Mouse (Mus musculus) midbrain, embryonic 16.5 days (tissue): ENCODE data around the gene Ulk4. TPM values are rescaled to one million over a fixed set of nuclear protein-coding genes. Genes with fewer than 3 reads are reported as not detected.

ENCODE experiments used
- ATAC-seq: fragments of 200-750 bp; cut with Nextera tagmentation; 2 replicates; pipeline ENCODE4 v1.8.0; 2017; ENCODE audit warnings: moderate TSS enrichment
- H3K27ac ChIP-seq: fragments of 300-500 bp; sonication (generic); 2 replicates; pipeline ENCODE4 v1.5.1; 2014; ENCODE audit warnings: mild to moderate bottlenecking, low read length, mixed read lengths
- H3K27me3 ChIP-seq: fragments of 300-500 bp; sonication (generic); 2 replicates; pipeline ENCODE4 v1.6.1; 2014; ENCODE audit warnings: low read depth, low read length, mixed read lengths; ENCODE audit not compliant: control insufficient read depth, insufficient read depth
- H3K36me3 ChIP-seq: fragments of 300-500 bp; sonication (generic); 2 replicates; pipeline ENCODE4 v1.6.1; 2014; ENCODE audit warnings: mild to moderate bottlenecking, low read length, moderate library complexity, mixed read lengths; ENCODE audit not compliant: control insufficient read depth, insufficient read depth
- H3K4me1 ChIP-seq: fragments of 300-500 bp; sonication (generic); 2 replicates; pipeline ENCODE4 v1.6.1; 2014; ENCODE audit warnings: mild to moderate bottlenecking, low read length, mixed read lengths; ENCODE audit not compliant: control insufficient read depth, insufficient read depth
- H3K4me2 ChIP-seq: fragments of 300-500 bp; sonication (generic); 2 replicates; pipeline ENCODE4 v1.6.1; 2014; ENCODE audit warnings: mild to moderate bottlenecking, low read length, mixed read lengths
- H3K4me3 ChIP-seq: fragments of 300-500 bp; sonication (generic); 2 replicates; pipeline ENCODE4 v1.5.1; 2014; ENCODE audit warnings: low read depth, mild to moderate bottlenecking, low read length, moderate library complexity, mixed read lengths
- H3K9ac ChIP-seq: fragments of 300-500 bp; sonication (generic); 2 replicates; pipeline ENCODE4 v1.6.1; 2014; ENCODE audit warnings: low read depth, low read length, mixed read lengths
- H3K9me3 ChIP-seq: fragments of 300-500 bp; sonication (generic); replicated peaks from 2 replicates; pipeline ENCODE4 v1.6.1; 2014; ENCODE audit warnings: mild to moderate bottlenecking, low read length, mixed read lengths; ENCODE audit not compliant: control insufficient read depth, poor library complexity, severe bottlenecking
- WGBS: fragments of 180-500 bp; shearing (Covaris S2); extraction: QIAGEN DNeasy Blood & Tissue Kit; methylation state at CpG from one replicate; pipeline ENCODE4 v1.1.7; 2014; 5-methylcytosine and 5-hydroxymethylcytosine counted together
- polyA plus RNA-seq: library from polyadenylated mRNA; unstranded; fragments of >200 nt; fragmentation: Nextera tagmentation; extraction: Ambion mirVana; gene quantifications from 2 replicates; pipeline ENCODE4 v1.2.1, GENCODE M21; 2015

Gene Ulk4
- polyA plus RNA-seq, 1 experiment from 2014 or later = 112 TPM

GRCm38 (mm10) chr9:120993004-120993403 is 284.0 kb downstream of the Ulk4 start:
- WGBS = 15% methylated on average over 10 of the region's 10 CpGs
- H3K4me3 ChIP-seq = no peak overlapping the region
- 0 out of 2 replicates have a peak overlapping the region, but pooled peaks have one; percentile 7 for H3K27ac ChIP-seq
- no peaks in the 10 kb centered on the region for H3K27me3 ChIP-seq
- no peaks in the 10 kb centered on the region for H3K9me3 ChIP-seq
- no peak overlapping the region for H3K4me2 ChIP-seq
- peaks cover 35% of the 10 kb centered on the region for H3K4me1 ChIP-seq
- peak; percentile 34; the same call in 1 of the 2 replicates for ATAC-seq
- H3K36me3 ChIP-seq = no peaks in the 10 kb centered on the region
- no peak overlapping the region for H3K9ac ChIP-seq

- no peaks in the 10 kb centered on the region for H3K27me3 ChIP-seq
- no peaks in the 10 kb centered on the region for H3K36me3 ChIP-seq
- ATAC-seq = no peak
- peaks cover 38% of the 10 kb centered on the region for H3K4me1 ChIP-seq
- no peak overlapping the region for H3K4me3 ChIP-seq
- no peak overlapping the region for H3K4me2 ChIP-seq
- no peak overlapping the region for H3K9ac ChIP-seq
- no peak overlapping the region for H3K27ac ChIP-seq
- WGBS = 66% methylated on average over 2 of the region's 2 CpGs
- H3K9me3 ChIP-seq = no peaks in the 10 kb centered on the region
Measured at GRCm38 (mm10) chr9:120991801-120992200, 285.2 kb downstream of the Ulk4 start.

- 36% methylated on average over 15 of the region's 15 CpGs for WGBS
- Histone ChIP-seq H3K9ac (peak overlapping the region; percentile 11; the same call in 1 of the 2 replicates), H3K36me3 (no peaks in the 10 kb centered on the region), H3K4me2 (no peak overlapping the region), H3K9me3 (no peaks in the 10 kb centered on the region), H3K4me1 (peaks cover 38% of the 10 kb centered on the region), H3K27me3 (no peaks in the 10 kb centered on the region), H3K4me3 (no peak overlapping the region), H3K27ac (peak overlapping the region; percentile 12; the same call in 1 of the 2 replicates)
- ATAC-seq = no peak
Measured at GRCm38 (mm10) chr9:120989806-120990700, 286.9 kb downstream of the Ulk4 start.

GRCm38 (mm10) chr9:120988088-120988487 is 288.9 kb downstream of the Ulk4 start:
- 30% methylated on average over 9 of the region's 9 CpGs for WGBS
- H3K4me3 ChIP-seq = no peak overlapping the region
- H3K4me1 ChIP-seq = peaks cover 20% of the 10 kb centered on the region
- no peak overlapping the region for H3K9ac ChIP-seq
- peak; percentile 58; the same call in 1 of the 2 replicates for ATAC-seq
- H3K9me3 ChIP-seq = no peaks in the 10 kb centered on the region
- peak overlapping the region; percentile 21; the same call in 1 of the 2 replicates for H3K27ac ChIP-seq
- H3K27me3 ChIP-seq = no peaks in the 10 kb centered on the region
- H3K36me3 ChIP-seq = no peaks in the 10 kb centered on the region
- no peak overlapping the region for H3K4me2 ChIP-seq

- H3K27me3 ChIP-seq = no peaks in the 10 kb centered on the region
- 72% methylated on average over 4 of the region's 4 CpGs for WGBS
- H3K27ac ChIP-seq = no peak overlapping the region
- H3K4me2 ChIP-seq = no peak overlapping the region
- no peaks in the 10 kb centered on the region for H3K36me3 ChIP-seq
- no peak overlapping the region for H3K9ac ChIP-seq
- H3K4me1 ChIP-seq = peaks cover 18% of the 10 kb centered on the region
- no peak overlapping the region for H3K4me3 ChIP-seq
- ATAC-seq = no peak
- no peaks in the 10 kb centered on the region for H3K9me3 ChIP-seq
Measured at GRCm38 (mm10) chr9:120986994-120987393, 290.0 kb downstream of the Ulk4 start.

DNA sequence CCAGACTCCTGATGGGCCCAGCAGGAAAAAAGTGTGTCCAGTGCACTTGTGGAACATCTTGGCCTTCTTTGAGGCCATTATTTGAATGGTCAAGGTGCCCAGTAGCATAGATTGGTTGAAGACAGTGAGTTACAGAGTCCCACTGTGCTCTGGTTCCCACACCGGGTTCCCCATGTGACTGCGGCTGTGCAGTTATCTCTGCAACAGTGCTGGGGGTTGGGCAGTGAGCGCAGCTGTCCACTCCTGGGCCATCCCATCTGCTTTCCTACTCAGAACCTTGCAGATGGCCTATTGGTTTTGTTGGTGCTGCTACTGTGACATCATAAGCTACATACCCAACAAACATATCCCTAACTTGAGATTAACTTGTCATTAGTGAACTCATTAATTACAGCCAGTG is 290.7 kb downstream of the Ulk4 start:
- no peak overlapping the region for H3K4me2 ChIP-seq
- peaks cover 24% of the 10 kb centered on the region for H3K4me1 ChIP-seq
- no peak overlapping the region for H3K9ac ChIP-seq
- no peak overlapping the region for H3K27ac ChIP-seq
- no peaks in the 10 kb centered on the region for H3K9me3 ChIP-seq
- H3K4me3 ChIP-seq = no peak overlapping the region
- H3K36me3 ChIP-seq = no peaks in the 10 kb centered on the region
- no peak for ATAC-seq
- no peaks in the 10 kb centered on the region for H3K27me3 ChIP-seq
- 97% methylated on average over 3 of the region's 3 CpGs for WGBS

- no peak for ATAC-seq
- H3K9ac ChIP-seq = no peak overlapping the region
- no peak overlapping the region for H3K27ac ChIP-seq
- 95% methylated on average over 5 of the region's 5 CpGs for WGBS
- no peaks in the 10 kb centered on the region for H3K36me3 ChIP-seq
- H3K9me3 ChIP-seq = no peaks in the 10 kb centered on the region
- no peaks in the 10 kb centered on the region for H3K27me3 ChIP-seq
- no peak overlapping the region for H3K4me3 ChIP-seq
- no peak overlapping the region for H3K4me2 ChIP-seq
- H3K4me1 ChIP-seq = peaks cover 28% of the 10 kb centered on the region
Measured at GRCm38 (mm10) chr9:120985524-120985923, 291.5 kb downstream of the Ulk4 start.

DNA sequence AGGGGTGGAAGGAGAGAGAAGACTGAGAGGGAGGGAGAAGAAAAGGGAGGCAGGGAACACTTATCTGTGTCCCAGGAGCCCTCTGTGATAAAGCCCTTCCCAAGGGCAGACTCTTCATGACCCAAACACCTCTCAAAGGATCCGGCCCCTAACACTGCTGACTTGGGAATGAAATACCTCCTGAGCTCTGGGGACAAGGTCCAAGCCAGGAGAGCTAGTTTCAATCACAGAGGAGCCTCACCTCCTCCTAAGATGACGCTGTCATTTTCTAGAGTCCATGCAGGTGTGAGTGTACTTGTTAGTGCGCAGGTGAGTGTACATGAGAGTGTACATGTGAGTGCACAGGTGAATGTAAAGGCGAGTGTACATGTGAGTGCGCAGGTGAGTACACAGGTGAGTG is 292.0 kb downstream of the Ulk4 start:
- Histone ChIP-seq H3K9me3 (no peaks in the 10 kb centered on the region), H3K36me3 (no peaks in the 10 kb centered on the region), H3K4me1 (peaks cover 24% of the 10 kb centered on the region), H3K4me3 (no peak overlapping the region), H3K4me2 (no peak overlapping the region), H3K9ac (no peak overlapping the region), H3K27me3 (no peaks in the 10 kb centered on the region), H3K27ac (no peak overlapping the region)
- ATAC-seq = no peak
- WGBS = 94% methylated on average over 5 of the region's 5 CpGs

- H3K9ac ChIP-seq = no peak overlapping the region
- no peaks in the 10 kb centered on the region for H3K9me3 ChIP-seq
- WGBS = 82% methylated on average over 5 of the region's 5 CpGs
- no peak overlapping the region for H3K27ac ChIP-seq
- peaks cover 23% of the 10 kb centered on the region for H3K4me1 ChIP-seq
- no peak overlapping the region for H3K4me3 ChIP-seq
- no peaks in the 10 kb centered on the region for H3K27me3 ChIP-seq
- no peaks in the 10 kb centered on the region for H3K36me3 ChIP-seq
- H3K4me2 ChIP-seq = no peak overlapping the region
- no peak for ATAC-seq
Measured at GRCm38 (mm10) chr9:120984509-120984908, 292.5 kb downstream of the Ulk4 start.
